Mouse (Mus musculus) urinary bladder, postnatal 14 days (tissue): Measurements from ENCODE around the gene Atp2b4.
"Not testable (repeated sequence)": the region's sequence is repeated elsewhere in the genome, so short reads cannot be mapped to it uniquely, and the experiment has no call there.

Experiments used
- DNase-seq: peaks from one replicate; pipeline ENCODE4 v3.0.0; 2021; ENCODE audit warnings: low spot score

Gene Atp2b4

DNA sequence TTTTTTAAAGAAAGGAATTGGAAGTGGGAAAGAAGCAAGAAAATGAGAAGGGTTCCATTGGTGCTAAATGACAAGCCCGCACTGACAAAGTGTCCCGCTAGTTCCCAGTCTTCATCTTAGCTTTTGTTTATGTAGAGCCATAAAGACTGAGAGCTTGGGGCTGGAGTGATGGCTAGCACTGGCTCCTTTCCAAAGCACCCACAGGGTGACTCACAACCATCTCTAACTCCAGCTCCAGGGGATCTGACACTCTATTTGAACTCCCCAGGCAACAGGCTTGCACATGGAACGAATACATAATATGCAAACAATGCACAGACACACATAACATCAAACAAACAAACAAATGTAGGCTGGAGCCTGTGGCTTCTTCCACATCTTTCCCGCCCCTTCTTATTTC lies 50.9 kb downstream of the Atp2b4 start:
- peak; percentile 33 for DNase-seq

DNA sequence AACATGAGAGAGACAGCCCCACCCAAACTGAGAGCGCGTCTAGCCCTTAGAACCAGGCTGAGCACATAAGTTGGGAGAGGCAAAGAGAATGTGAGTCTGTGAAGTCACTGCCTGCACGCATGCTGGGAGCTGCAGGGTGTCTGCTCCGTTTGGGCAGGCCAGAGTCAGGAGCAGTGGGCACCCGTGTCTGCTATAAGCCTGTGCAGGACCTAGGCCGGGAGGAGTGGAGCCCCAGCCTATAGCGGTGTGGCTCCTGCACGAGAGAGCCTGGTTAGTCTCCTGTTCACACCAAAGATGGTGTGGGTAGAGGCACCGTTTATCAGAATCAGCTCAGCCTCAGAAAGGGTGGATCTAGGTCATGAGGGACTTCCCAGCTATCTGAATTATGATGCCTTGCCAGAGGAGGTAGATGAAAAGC lies 55.8 kb downstream of the Atp2b4 start:
- DNase-seq = peak; percentile 18

DNA sequence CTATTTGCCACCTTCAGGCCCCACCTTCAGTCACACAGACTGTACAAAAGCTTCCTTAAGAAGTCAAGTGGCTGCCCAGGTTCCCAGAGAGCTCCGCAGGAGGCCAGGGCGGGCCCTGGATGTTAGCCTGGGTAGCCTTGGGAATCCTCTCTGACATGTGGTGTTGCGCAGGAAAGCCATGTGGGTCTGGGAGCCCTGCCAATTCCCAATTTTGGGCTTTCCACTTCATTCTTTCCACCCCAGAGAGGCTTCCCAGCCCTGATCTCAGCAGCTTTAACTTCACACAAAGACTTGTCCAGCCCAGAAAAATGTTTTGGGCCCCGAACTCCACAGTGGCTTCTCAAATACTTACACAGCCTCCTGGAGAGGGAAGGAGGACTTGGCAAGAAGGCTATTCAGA lies 56.2 kb downstream of the Atp2b4 start:
- DNase-seq = peak; percentile 81

DNA sequence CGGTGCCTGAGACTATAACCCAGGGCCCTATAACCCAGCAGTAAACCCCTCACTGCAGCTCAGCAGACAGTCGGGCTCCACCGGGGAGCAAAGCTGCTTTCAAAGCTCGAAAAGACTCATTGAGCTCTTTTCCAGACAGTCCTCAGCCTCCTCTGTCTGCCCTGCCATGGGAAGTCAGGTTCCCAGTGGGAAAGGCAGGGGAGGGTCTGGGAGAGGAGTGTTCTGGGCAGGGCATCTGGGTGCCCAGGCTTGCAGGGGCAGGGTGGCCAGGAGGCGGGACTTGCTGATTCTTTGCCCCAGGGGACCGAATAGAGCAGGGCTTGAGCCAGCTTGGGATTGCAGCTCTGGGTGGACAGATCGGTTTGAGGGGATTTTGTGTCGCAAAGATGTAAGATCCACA lies 58.3 kb downstream of the Atp2b4 start:
- no peak for DNase-seq

DNA sequence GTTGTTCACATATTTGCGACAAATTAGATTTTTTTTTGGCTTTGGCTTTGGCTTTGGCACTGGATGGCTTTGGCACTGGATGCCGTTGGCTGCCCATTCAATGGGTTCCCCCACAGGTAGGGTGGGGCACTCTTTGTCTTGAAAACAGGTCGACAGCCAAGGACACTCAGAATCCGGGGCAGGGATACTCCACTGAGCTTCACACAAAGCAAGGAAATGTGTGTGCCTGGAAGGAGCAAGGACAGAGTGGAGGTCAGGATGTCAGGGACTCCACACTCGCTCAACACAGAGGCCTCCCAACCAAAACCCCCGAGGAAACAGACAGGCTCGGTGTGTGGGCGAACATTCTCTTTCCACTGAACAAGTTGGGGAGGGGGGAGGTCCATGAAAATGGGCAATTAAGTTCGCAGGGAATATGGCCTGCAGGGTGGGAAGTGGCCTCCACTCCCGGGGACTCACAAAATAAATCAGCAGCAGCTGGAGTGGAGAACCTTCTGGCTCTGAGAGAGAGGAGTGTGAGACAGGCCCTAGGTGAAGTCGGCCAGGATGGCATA lies 58.9 kb downstream of the Atp2b4 start:
- DNase-seq = no peak

DNA sequence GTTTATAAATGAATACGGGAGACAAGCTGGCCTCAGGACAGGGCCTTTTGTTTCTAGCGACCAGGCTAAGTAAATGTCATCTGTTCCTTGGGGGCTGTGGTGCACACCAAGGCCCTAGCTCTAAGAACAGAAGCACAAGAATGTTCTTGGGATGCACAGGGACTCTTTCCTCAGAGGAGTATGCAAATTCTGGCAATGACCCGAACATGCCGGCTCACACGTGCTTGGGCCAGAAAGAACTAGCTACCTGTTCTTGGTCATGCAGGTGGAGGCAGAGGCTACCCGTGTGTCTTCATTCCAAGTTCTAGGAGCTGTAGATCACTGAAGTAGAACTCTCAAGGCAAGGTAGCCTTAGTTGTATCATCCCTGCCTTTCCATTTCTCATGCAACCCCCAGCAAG lies 59.7 kb downstream of the Atp2b4 start:
- DNase-seq = no peak

DNA sequence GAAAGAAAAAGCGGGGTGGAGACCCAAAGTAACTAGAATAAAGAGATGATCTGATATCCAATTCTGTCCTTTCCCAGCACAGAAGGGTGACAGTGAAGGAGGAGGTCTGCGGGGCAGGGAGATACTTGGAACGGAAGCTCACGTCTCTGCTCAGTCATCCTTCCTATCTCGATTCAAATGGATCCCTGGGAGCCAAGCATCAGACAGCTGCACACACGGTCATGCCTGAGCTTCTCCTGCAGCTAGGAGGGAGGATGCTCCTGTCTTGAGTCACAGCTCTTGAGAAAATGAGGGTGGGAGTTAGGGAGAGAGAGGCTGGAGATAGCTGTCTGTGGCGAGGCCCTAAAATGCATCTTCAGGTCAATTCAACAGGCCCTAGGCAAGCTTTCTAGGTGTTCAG lies 64.2 kb downstream of the Atp2b4 start:
- DNase-seq = no peak

DNA sequence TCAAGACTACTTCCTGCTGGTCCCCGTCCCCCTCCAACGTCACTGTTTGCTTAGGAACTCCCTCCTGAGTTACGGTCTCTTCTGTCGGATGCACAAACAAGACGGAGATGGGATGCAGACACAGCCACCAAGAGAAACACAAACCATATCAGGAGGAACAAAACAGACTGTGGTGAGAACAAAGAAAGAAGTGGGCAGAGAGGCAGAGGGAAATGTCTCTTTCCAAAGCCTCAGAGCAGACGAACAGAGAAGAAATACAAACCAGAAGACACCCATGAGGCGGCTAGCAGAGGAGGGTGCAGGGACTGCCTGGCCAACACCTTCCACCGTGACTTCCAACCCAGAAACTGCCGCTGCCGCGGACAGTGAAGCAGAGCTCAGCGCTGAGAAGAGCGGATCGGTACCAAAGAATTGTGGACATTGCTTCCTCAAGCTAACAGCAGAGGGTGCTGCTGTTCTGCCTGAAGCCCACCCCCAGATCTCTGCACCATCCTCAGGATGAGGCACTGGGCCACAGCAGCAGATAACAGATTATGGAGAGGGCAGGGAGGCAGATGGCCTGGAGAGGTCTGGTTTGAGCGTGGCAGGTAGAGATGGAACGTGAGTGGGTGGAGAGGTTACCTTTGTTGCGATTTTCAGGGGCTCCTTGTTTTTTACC lies 64.7 kb downstream of the Atp2b4 start:
- peak; percentile 62 for DNase-seq

DNA sequence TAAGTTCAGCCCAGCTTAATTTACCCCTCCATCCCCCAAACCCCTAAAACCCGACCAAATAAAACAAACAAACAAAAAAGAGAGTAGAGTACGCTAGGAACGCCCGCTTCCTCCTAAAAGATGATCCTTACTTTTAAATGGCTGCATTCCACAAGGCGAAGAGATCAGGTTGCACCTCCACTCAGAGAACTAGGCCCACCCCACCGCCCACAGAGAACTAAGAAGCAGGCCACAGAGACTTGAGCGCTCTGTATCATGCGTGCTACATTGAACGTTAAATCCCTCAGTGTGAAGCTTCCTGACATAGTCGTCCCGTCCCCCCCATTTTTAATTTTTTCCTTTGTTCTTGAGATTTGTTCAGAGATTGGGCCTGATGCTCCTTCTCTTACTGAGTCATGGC lies 68.0 kb downstream of the Atp2b4 start:
- DNase-seq = no peak

DNA sequence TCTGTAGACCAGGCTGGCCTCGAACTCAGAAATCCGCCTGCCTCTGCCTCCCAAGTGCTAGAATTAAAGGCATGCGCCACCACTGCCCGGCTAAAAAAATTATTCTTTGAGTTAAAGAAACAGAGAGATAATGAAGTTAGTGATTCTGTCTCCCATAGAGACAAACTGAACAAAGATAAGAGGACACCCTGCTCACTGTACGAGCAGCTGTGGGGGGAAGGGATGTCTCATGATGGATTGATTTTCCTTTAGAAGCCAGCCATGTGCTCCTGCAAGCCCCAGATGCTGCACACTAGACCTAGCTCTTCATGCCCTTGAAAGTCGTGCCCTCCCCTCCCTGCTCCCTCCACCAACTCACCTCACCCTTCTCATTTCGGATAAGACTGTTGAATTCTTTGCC lies 72.5 kb downstream of the Atp2b4 start:
- no peak for DNase-seq

DNA sequence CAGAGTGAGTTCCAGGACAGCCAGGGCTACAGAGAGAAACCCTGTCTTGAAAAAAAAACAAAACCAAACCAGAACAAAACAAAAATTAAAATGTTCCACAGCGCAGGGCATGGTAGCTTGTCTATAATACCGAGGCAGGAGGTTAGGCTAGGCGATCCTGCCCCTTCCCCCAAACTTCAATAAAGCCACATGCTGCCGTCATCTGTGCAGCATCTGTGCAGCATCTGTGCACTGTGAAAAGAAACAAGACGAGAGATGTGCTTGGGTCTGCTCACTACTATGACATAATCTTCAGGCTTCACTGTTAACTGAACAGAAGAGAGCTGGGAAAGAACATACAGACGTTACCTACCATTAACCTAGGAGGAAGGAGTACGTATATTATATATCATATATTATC lies 80.5 kb downstream of the Atp2b4 start:
- no peak for DNase-seq

DNA sequence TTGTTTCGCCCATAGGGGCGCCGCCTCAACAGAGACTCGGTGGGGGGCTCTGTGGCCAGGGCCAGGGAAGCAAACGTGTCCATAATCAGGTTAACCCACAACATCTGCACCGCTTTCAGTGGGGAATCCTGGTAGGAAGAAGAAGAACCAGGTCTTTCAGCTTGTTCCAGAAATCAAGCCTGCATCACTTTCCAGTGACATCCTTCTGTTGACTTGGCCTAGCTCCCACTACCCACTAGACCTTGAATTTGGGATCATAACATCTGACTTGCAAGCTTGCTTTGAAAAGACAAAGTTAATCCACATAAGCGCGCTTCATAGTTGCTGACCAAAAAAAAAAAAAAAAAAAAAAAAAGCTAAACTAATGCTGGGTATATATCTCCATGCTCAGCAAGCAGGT lies 82.1 kb downstream of the Atp2b4 start:
- no peak for DNase-seq

DNA sequence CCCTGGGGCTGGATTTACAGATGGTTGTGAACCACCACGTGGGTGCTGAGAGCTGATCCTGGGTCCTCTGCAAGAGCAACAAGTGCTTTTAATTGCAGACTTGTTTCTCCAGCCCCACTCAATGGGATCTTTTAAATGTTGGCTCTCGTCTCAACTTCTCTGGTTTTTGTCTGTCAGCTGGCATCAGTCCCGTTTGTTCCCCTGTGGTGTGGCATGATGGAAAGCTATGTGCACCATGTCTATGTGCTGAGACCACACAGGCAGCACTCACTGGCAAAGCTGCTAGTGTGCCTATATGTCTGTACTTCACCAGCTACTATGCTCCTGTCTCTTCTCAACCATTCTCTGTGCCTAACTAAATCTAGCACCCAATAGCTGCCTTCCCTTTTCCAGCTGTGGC lies 82.5 kb downstream of the Atp2b4 start:
- no peak for DNase-seq

DNA sequence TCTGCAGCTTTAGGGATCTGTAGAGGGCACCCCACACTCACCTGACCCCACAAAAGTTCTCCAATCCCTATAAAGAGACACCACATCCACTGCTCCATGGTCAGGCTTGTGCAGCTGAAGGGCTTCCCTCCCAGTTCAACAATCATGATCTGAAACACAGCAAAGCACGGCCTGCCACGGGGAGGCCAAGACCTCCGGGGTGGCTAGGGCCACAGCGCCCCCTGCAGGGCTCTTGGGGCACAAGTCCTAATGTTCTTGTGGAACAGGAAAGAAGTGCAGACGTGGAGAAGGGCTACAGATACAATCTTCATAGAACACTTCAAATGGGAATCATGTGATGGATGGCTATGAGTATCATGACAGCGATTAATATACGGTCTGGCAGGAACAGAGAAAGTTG lies 84.4 kb downstream of the Atp2b4 start:
- DNase-seq = peak; percentile 73

DNA sequence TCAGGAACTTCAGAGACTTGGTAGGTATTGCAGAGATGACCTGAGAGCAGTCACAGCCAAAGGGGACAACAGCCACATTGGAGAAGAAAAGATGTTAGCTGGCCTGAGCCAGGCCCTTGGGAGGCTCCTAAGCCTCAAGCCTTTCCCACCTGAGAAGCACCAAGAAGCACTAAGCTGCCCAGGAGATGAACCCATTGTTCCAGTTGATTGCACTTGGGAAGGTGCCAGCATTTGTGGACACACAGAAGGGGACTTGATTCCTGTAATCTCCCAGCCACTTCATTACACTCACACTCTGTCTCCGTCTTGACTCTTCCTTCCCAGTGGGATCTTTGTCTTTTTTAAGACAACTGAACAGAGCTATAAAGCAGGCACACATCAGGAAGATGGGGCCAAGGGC lies 85.7 kb downstream of the Atp2b4 start:
- no peak for DNase-seq

DNA sequence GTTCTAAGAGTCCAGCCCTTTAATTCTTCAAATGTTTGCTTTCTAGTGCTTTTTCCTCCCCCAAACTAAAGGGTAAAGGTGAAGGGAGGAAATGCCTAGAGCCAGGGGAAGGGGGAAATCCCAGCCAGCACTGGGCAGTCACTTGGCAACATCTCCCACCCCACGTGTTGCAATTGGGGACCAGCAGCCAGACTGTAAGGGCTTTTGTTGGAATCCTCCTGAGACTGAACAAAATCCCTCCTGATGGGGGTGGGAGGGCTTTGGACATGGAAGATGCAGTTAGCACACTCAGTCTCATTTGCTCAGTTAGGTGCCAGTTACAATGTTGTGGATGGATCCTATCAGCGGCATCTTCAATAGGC lies 87.9 kb downstream of the Atp2b4 start:
- DNase-seq = no peak

DNA sequence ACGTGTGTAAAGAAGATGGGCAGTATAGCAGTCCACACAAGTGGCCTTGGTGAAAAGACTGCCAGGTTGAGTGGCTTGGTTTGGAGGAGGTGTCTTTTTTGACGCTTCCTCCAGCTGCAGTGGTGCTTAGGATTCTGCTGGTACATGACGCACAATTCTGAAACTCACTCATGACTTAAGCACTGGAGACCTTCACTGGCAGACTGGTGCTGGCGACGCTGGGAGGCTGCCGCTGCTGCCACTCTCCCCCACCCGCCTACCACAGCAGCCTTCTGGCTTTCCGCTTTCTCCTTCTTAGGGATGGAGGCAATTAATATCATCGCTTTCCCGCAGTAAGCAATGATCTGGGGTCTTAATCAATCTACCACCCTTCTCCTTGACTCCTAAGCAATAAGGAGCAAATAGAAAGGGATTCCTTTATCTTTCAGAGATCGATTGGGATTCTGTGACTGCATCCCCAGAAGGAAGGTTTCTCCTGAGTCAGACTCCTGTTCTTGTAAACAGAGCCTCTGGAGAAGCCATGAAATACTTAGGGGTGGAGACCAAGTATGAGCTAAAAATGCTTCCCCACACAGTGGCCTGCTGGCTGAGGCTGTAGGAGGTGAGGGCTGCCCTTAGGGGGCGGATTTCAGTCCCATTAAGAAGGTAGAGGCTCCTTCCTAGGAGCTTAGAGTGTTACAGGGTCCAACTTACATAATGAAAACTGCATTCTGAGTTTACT lies 88.4 kb downstream of the Atp2b4 start:
- no peak for DNase-seq

DNA sequence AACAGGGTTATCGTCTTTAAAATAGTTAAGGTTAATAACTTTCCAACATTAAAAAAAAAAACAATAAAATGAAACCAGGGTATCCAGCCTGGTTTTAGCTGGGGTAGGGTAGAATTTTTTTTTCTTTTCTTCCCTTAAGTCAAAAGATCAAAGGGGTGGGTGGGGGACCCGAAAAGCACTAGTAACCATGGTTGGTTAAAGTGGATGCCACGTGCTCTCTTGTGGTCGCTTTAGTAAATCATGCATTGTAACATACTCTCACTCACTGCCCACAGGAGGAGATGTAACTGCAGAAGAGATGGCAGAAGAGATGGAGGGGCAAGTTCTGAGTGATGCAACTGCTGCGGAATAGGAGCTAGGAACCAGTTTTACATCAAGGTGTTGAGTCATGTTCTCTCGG lies 89.5 kb downstream of the Atp2b4 start:
- DNase-seq = no peak

DNA sequence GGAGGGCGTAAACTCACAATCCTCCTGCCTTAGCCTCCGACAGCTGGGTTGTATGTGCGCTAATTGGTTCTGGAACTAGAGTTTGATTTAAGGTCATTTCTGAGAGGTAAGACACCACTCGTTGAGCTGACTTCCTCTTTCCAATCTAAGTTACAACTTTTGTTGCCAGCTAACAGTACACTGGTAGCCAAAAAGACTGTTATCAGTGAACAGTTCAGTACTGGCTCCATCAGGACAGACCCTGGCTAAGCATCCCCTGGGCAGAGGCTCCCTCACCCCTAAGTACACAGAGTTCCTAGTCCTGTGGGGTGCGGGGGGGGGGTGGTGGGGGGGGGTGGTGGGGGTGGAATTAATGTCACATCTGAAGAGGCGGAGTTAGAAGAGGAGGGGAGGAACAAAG lies 89.9 kb downstream of the Atp2b4 start:
- DNase-seq = no peak

DNA sequence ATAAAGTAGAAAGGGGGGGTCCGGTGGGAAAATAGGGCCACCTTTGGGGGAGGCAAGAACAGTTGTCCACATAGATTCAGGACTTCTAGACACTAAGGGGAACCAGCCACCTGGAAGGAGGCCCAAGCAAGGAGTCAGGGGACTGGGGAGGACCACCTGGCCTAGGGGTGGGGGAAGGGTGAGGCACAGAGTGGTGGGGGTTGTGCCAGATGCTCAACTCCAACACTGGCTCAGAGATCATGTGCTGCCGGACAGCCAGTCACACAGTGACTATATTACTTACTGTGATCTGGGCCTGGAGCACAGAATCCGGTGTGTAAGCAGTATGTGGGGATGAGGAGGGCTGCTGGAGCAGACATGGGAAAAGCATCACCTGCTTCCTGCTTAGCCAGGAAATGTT lies 91.5 kb downstream of the Atp2b4 start:
- DNase-seq = no peak

DNA sequence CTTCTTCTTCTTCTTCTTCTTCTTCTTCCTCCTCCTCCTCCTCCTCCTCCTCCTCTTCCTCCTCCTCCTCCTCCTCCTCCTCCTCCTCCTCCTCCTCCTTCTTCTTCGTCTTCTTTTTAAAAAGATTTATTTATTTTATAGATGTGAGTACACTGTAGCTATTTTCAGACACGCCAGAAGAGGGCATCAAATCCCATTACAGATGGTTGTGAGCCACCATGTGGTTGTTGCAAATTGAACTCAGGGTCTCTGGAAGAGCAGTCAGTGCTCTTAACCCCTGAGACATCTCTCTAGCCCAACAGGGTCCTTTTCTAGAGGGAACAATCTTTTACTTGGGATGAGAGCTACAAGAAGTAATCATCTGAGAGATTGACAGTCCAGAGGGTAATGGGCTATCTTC lies 99.0 kb downstream of the Atp2b4 start:
- DNase-seq = not testable (repeated sequence)

DNA sequence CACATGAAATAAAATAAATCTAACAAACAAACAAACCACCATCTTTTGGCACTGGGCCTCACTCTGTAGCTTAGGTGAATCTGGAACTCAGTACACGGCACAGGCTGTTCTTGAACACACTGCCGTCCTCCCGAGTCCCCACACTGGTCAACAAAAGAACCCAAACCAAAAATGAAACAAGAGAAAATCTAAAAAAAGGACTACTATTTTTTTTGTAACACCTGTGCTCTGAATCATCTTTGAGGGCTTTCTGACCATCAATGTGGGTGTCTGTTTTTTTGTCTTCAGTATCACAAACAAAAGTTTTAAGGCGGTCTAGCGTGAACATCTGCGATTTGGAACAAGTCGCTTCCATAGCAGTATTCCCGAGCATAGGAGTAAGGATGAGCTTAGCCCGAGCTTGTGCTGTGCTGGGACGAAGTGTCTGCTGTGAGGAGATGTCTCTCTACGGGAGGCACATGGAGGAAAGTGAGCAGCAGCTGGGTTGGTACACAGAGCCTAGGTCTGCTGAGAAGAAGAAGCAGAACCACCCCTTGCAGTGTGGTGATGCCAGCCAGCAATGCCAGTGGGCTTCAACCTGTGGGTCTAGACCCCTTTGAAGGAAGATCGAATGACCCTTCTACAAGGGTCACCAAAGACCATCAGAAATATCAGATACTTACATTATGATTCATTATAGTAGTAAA lies 102.8 kb downstream of the Atp2b4 start:
- DNase-seq = no peak

DNA sequence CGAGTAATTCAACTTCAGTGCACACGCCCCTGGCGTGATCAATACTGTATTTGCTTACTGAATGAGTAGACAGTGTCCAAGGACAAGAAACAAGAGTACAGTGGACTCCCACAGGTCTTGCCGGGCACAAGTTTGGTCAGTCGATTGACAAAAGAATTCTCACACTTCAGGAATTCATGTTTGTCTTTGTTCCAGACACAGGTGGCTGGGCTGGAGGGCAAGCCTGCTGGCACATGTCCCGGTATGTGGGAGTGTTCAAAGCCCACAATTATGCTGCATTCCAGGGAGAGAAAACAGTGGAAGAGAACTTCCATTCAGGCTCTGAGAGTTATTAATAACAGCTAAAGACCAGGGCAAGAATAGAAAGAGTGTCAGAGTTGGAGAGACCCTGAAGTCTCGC lies 104.9 kb downstream of the Atp2b4 start:
- DNase-seq = peak; percentile 83
